Mouse (Mus musculus) liver, embryonic 11.5 days (tissue): ENCODE measurements at regions not wholly inside any gene's neighbourhood (a gene's known extent, or its start where the extent isn't known, plus 50 kb on each side); places are given as distances from the start of the nearest gene placed in this dataset.

Experiments
- ATAC-seq: fragments of 200-750 bp; cut with Nextera tagmentation; replicated peaks from 2 replicates; pipeline ENCODE4 v1.8.0; 2017; ENCODE audit warnings: moderate number of reproducible peaks, mild to moderate bottlenecking, moderate TSS enrichment, moderate library complexity; ENCODE audit not compliant: low FRiP score
- DNase-seq: peaks from one replicate; pipeline ENCODE4 v3.0.0-alpha.2; 2017; ENCODE audit warnings: low spot score
- H3K27ac ChIP-seq: fragments of 300-500 bp; sonication (generic); 2 replicates; pipeline ENCODE4 v1.5.1; 2014; ENCODE audit warnings: mild to moderate bottlenecking, low read depth, low read length, control low read depth
- H3K27me3 ChIP-seq: fragments of 300-500 bp; sonication (generic); replicated peaks from 2 replicates; pipeline ENCODE4 v1.6.1; 2014; ENCODE audit warnings: low read length, mixed read lengths; ENCODE audit not compliant: control insufficient read depth, insufficient read depth
- H3K36me3 ChIP-seq: fragments of 300-500 bp; sonication (generic); 2 replicates; pipeline ENCODE4 v1.6.1; 2014; ENCODE audit warnings: mild to moderate bottlenecking, low read length, moderate library complexity, mixed read lengths; ENCODE audit not compliant: control insufficient read depth, insufficient read depth
- H3K4me1 ChIP-seq: fragments of 300-500 bp; sonication (generic); replicated peaks from 2 replicates; pipeline ENCODE4 v1.6.1; 2014; ENCODE audit warnings: low read length, mixed read lengths; ENCODE audit not compliant: control insufficient read depth, insufficient read depth
- H3K4me2 ChIP-seq: fragments of 300-500 bp; sonication (generic); 2 replicates; pipeline ENCODE4 v1.6.1; 2014; ENCODE audit warnings: mild to moderate bottlenecking, control low read depth, moderate library complexity
- H3K4me3 ChIP-seq: fragments of 300-500 bp; sonication (generic); 2 replicates; pipeline ENCODE4 v1.5.1; 2014; ENCODE audit warnings: low read depth, low read length, control low read depth
- H3K9ac ChIP-seq: fragments of 300-500 bp; sonication (generic); 2 replicates; pipeline ENCODE4 v1.6.1; 2014; ENCODE audit warnings: low read depth, low read length, control low read depth
- H3K9me3 ChIP-seq: fragments of 300-500 bp; sonication (generic); 2 replicates; pipeline ENCODE4 v1.6.1; 2016; ENCODE audit warnings: low read length, inconsistent platforms, mixed read lengths; ENCODE audit not compliant: control insufficient read depth
- whole genome bisulfite sequencing: fragments of 180-500 bp; shearing (Covaris S2); extraction: QIAGEN DNeasy Blood & Tissue Kit; methylation state at CpG from one replicate; pipeline ENCODE4 v1.1.7; 2014; 5-methylcytosine and 5-hydroxymethylcytosine counted together

DNA sequence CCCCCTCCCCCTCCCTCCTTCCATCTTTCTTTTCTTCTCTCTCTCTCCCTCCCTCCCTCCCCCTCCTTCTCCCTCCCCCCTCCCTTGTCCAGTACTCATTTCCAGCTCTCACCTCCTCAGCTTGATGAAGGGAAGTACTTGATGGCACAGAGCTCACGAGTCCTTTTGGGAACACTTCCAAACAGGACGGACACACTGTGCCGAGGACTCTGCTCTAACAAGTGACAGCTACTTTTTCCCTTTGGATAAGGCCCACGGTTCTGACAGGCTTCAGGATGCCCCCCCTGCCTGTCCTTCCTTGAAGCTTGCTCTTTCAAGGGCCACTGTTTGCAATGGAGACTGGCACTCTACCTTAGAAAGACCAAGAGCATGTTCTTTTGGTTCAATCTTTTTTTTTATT, 110.8 kb upstream of the Rreb1 start:
- H3K9me3 ChIP-seq, result no peaks in the 10 kb centered on the region
- H3K9ac ChIP-seq, result no peak overlapping the region
- no peaks in the 10 kb centered on the region for H3K36me3 ChIP-seq
- no peak overlapping the region for H3K4me2 ChIP-seq
- H3K4me1 ChIP-seq, result peaks cover 15% of the 10 kb centered on the region
- no peaks in the 10 kb centered on the region for H3K27me3 ChIP-seq
- whole genome bisulfite sequencing, result 54% methylated on average over 4 of the region's 4 CpGs
- no peak overlapping the region for H3K4me3 ChIP-seq
- no peak for DNase-seq
- ATAC-seq, result no peak
- no peak overlapping the region for H3K27ac ChIP-seq

DNA sequence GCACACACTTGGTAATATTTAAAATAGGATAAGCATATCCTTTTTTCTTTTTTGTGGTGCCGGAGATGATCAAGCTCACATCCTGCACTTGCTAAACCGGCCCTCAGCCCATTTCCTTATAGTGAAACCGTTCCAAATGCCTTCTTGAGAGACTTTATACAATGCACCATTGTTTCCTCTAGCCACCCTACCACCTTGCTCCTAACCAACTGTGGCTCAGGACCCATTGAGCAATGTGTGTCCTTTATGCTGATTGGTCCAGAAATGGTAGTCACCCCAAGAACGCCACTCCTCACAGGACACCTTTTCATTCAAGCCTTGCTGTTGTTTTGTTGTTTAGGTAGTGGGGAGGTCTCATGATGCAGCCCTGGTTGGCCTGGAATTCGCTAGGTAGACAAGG, 110.3 kb upstream of the Rreb1 start:
- DNase-seq (no peak), ATAC-seq (no peak)
- no peak overlapping the region for H3K9ac ChIP-seq
- no peak overlapping the region for H3K27ac ChIP-seq
- no peak overlapping the region for H3K4me3 ChIP-seq
- H3K4me2 ChIP-seq, result no peak overlapping the region
- no peaks in the 10 kb centered on the region for H3K36me3 ChIP-seq
- H3K27me3 ChIP-seq, result no peaks in the 10 kb centered on the region
- whole genome bisulfite sequencing, result 79% methylated on average over 5 of the region's 5 CpGs
- H3K9me3 ChIP-seq, result no peaks in the 10 kb centered on the region
- peaks cover 15% of the 10 kb centered on the region for H3K4me1 ChIP-seq

DNA sequence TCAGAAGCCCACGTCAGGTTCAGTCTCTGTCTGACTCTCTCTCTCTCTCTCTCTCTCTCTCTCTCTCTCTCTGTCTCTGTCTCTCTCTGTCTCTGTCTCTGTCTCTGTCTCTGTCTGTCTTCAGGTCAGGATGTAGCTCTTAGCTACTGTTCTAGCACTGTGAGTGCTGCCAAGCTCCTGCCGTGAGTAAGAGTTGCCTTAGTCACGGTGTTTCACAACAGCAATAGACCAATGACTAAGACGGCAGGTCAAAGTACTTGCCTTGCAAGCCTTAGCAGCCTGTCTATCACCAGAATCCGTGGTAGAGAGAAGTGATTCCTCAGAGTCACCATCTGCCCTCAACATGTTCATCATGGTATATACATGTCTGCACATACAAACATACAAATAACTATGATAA, 107.1 kb upstream of the Rreb1 start:
- Histone ChIP-seq H3K4me1 (peaks cover 17% of the 10 kb centered on the region), H3K9me3 (no peaks in the 10 kb centered on the region), H3K4me3 (no peak overlapping the region), H3K27ac (no peak overlapping the region), H3K4me2 (no peak overlapping the region), H3K27me3 (no peaks in the 10 kb centered on the region), H3K36me3 (no peaks in the 10 kb centered on the region), H3K9ac (no peak overlapping the region)
- ATAC-seq (no peak), DNase-seq (no peak)
- 75% methylated on average over 5 of the region's 5 CpGs for WGBS

DNA sequence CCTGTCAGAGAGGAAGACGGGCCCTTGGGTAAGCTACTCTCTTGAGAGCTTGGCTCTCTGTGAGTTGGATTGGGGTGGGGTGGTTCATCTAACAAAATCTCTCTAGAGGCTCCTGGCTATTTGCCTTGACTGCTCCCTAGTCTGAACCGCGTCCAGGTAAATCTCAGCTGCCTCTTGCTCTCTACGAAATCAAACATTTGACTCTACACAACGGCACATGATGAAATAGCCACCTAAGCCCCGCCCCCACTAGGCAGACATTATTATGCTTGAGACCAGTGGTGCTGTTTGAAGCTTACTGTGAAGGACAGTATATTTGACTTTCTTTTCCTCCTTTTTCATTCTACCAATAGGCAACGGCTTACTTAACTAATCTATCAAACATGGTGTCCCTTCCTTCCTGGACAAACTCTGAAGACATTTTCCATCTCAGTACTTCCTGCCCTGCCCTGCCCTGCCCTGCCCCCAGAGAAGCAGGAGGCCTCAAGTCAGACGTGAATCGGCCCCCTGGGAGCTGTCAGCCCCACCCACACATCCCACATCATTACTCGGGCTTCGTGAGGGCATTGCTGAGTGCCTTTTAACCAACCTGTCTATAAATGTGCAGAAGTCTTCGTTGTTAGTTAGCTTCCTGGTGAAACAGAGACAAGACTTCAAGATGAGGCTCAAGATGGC, 103.4 kb upstream of the Rreb1 start:
- H3K4me2 ChIP-seq, result no peak overlapping the region
- H3K4me1 ChIP-seq, result peaks cover 9% of the 10 kb centered on the region
- no peaks in the 10 kb centered on the region for H3K9me3 ChIP-seq
- H3K27ac ChIP-seq, result no peak overlapping the region
- H3K4me3 ChIP-seq, result no peak overlapping the region
- no peak for ATAC-seq
- H3K27me3 ChIP-seq, result no peaks in the 10 kb centered on the region
- no peak overlapping the region for H3K9ac ChIP-seq
- H3K36me3 ChIP-seq, result no peaks in the 10 kb centered on the region
- DNase-seq, result no peak
- 52% methylated on average over 12 of the region's 12 CpGs for WGBS

DNA sequence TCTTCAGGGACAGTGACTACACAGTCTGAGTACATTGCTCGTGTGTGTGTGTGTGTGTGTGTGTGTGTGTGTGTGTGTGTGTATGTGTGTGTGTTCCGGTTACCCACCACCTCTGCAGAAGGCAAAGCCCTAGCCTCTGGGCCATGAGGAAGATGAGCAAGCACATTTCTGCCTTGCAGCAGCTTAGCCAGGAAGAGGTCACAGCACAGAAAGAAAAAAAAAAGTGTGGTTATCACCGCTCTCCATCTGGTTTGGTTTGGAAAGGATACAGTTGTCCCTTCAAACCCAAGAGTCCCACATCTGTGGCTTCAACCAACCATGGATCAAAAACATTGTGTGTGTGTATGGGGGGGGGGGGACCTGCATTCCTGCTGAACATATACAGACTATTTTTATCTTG, 102.5 kb upstream of the Rreb1 start:
- H3K27ac ChIP-seq, result no peak overlapping the region

DNA sequence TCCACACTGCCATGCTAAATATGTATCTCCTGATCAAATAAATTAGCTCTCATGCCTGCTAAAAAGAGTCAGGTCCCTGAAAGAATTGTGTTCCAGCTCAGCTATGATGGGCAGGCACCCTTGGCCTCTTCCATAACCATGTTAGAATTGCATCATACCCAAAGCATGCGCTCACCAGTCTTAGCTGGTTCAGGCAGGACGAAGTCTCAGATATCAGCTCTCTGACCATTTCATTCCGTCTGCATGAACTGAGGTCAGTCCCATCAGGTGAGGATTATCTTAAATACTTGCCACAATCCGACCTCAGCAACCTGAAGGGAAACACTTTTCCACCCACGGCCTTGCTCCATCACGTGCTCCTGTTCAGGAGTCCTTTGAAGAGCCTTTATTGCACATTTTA, 101.3 kb upstream of the Rreb1 start:
- WGBS, result 64% methylated on average over 6 of the region's 6 CpGs
- no peak overlapping the region for H3K4me2 ChIP-seq
- DNase-seq (no peak), ATAC-seq (no peak)
- H3K36me3 ChIP-seq, result no peaks in the 10 kb centered on the region
- no peak overlapping the region for H3K27ac ChIP-seq
- no peak overlapping the region for H3K9ac ChIP-seq
- no peaks in the 10 kb centered on the region for H3K9me3 ChIP-seq
- no peaks in the 10 kb centered on the region for H3K27me3 ChIP-seq
- H3K4me3 ChIP-seq, result no peak overlapping the region
- peaks cover 9% of the 10 kb centered on the region for H3K4me1 ChIP-seq

More for the DNA sequence above, 102.5 kb upstream of the Rreb1 start:
- Histone ChIP-seq H3K4me2 (no peak overlapping the region), H3K27me3 (no peaks in the 10 kb centered on the region), H3K9ac (no peak overlapping the region), H3K36me3 (no peaks in the 10 kb centered on the region), H3K9me3 (no peaks in the 10 kb centered on the region), H3K4me3 (no peak overlapping the region), H3K4me1 (peaks cover 9% of the 10 kb centered on the region)
- DNase-seq, result no peak
- 50% methylated on average over 3 of the region's 3 CpGs for WGBS
- ATAC-seq, result no peak

DNA sequence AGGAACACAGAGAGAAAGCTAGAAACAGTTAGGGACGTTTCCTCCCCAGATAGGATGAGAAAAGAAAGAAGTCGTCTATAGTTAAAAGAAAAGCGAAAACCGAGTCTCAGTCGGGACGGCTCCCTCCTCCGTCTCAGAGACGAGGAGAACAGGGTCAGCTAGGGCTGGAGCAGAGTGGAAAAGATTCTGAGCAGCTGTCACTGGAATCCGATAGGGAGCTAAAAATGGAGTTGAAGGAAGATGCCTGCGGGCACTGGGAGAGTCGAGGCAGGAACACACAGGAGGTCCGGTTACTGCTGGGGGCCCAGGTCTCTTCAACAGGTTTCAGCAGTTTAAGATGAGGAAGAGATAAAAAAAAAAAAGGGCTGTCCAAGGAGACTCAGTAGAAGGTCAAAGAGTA, 99.9 kb upstream of the Rreb1 start:
- no peak overlapping the region for H3K9ac ChIP-seq
- H3K27ac ChIP-seq, result no peak overlapping the region
- WGBS, result 71% methylated on average over 12 of the region's 12 CpGs
- ATAC-seq (no peak), DNase-seq (no peak)
- no peak overlapping the region for H3K4me2 ChIP-seq
- peaks cover 9% of the 10 kb centered on the region for H3K4me1 ChIP-seq
- no peaks in the 10 kb centered on the region for H3K36me3 ChIP-seq
- H3K27me3 ChIP-seq, result no peaks in the 10 kb centered on the region
- no peaks in the 10 kb centered on the region for H3K9me3 ChIP-seq
- H3K4me3 ChIP-seq, result no peak overlapping the region

DNA sequence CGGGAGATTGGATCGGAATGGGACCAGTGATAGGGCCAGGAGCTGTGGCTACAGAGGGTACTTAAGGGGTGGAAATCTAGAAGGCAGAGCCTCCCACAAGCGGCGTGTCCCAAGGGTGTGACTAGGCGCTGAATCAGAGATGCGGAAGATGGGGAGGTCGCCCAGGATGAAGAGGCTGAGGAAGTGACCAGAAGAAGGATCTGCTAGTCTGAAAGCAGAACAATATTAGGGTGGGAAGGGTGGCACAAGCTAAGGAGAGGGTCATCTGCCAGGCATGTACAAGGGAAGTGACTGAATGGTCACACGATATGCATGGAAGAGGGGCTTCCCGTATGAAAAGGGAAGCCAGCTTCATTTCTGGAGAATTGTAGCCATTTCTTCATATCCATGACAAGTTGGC, 99.4 kb upstream of the Rreb1 start:
- 82% methylated on average over 9 of the region's 9 CpGs for WGBS
- H3K9me3 ChIP-seq, result no peaks in the 10 kb centered on the region

DNA sequence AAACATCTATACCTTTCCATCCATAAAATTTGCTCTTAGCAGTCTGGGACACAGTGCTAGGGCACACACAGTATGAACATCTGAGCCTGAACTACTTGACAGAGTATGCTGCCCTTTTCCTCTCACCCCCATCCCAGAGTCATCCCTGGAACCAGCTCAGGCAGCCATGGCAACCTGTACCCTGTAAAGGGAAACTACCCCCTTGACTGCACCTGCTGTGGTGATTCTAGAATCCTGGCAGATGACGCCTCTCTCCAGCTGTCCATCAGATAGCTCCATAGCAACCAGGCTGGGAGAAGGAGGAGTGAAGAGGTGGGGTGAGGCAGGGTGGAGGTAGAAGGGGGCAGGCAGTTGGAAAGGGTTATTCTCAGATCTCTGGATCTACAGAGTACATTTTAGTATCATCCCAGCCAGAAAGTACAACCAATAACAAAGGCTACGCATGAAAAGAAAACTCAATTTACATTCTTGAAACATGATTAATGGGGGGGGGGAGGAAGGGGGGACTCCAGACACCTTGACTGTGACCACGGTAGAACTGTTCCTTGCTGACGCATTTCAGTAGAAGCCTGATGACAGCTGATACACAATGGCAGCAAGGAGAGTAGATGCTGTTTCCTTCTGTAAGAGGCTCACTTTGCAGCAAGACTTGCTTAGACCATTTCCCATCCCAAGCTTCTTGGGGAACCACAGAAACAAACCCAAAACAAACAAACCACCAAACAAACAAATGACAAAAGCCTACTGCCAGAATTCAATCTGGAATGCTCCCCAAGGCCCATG, 97.2 kb upstream of the Rreb1 start:
- Histone ChIP-seq H3K4me1 (no peaks in the 10 kb centered on the region; the same call in 1 of the 2 replicates), H3K9ac (no peak overlapping the region), H3K4me3 (no peak overlapping the region), H3K9me3 (no peaks in the 10 kb centered on the region), H3K27me3 (no peaks in the 10 kb centered on the region), H3K36me3 (no peaks in the 10 kb centered on the region), H3K4me2 (no peak overlapping the region), H3K27ac (no peak overlapping the region)
- ATAC-seq (no peak), DNase-seq (no peak)
- WGBS, result 51% methylated on average over 4 of the region's 4 CpGs

More for the DNA sequence above, 99.4 kb upstream of the Rreb1 start:
- H3K27ac ChIP-seq, result no peak overlapping the region
- DNase-seq, result no peak
- no peak overlapping the region for H3K4me2 ChIP-seq
- H3K4me3 ChIP-seq, result no peak overlapping the region
- no peak for ATAC-seq
- no peaks in the 10 kb centered on the region for H3K27me3 ChIP-seq
- no peak overlapping the region for H3K9ac ChIP-seq
- H3K4me1 ChIP-seq, result peaks cover 9% of the 10 kb centered on the region
- no peaks in the 10 kb centered on the region for H3K36me3 ChIP-seq
